Comparison of ENCODE assay signal across 8 mouse cellular contexts in genomic region chr7:109752008-109752925, GRCm38 (mm10). TPM values are rescaled to one million over a fixed set of nuclear protein-coding genes. Genes with fewer than 3 reads are reported as not detected.
A peak's percentile ranks its signal among the peaks of the same experiment; 100 is the strongest.
DNase-seq lines count a peak whose midpoint lies in the region; ATAC-seq and TF ChIP-seq lines count a peak whose summit lies in the region.

Gene Tmem9b (minus strand): TSS chr7:109752875.

- 1% methylated on average over 74 of the region's 74 CpGs for WGBS in hindbrain, postnatal 0 days

- peak within 1 kb of the TSS; percentile 92 for H3K27ac ChIP-seq in hindbrain, postnatal 0 days

- no peaks in the 10 kb centered on the region for H3K9me3 ChIP-seq in hindbrain, postnatal 0 days (ENCODE audit: low read length)
- H3K9me3 ChIP-seq in megakaryocyte, embryonic 14.5 days: peaks cover 5% of the 10 kb centered on the region; the same call in 1 of the 2 replicates

- H3K9ac ChIP-seq in hindbrain, postnatal 0 days (replicated peaks; ENCODE audit: low read length): peak within 1 kb of the TSS; percentile 97

- no peaks in the 10 kb centered on the region for H3K27me3 ChIP-seq in hindbrain, postnatal 0 days (ENCODE audit: insufficient read depth, low read length)
- H3K27me3 ChIP-seq in megakaryocyte, embryonic 14.5 days (replicated peaks): no peaks in the 10 kb centered on the region

- peaks cover 3% of the 10 kb centered on the region; the same call in 1 of the 2 replicates for H3K4me1 ChIP-seq in hindbrain, postnatal 0 days (ENCODE audit: insufficient read depth, low read length)
- H3K4me1 ChIP-seq in megakaryocyte, embryonic 14.5 days: peaks cover 49% of the 10 kb centered on the region

- peak; percentile 64 to 65 for DNase-seq in gastrocnemius, adult 8-10 months (ENCODE audit: low spot score in 2 of 2)
- DNase-seq in hindbrain, postnatal 0 days (ENCODE audit: low spot score): peak; percentile 88
- DNase-seq in left cerebral cortex, adult 9 months (ENCODE audit: low spot score in 2 of 2): peak; percentile 20 to 72
- DNase-seq in right cerebral cortex, adult 2 months (ENCODE audit: low spot score in 2 of 2): peak; percentile 77 to 90
- peak; percentile 38 for DNase-seq in urinary bladder, postnatal 10 days (ENCODE audit: low spot score)

- ATAC-seq in activated CD4-positive, CD25-positive, alpha-beta regulatory T cell, adult 4 months: peak; percentile 90
- peak; percentile 83 for ATAC-seq in common myeloid progenitor, adult 5-6 weeks (replicated peaks; ENCODE audit: low read depth, poor library complexity, severe bottlenecking)
- ATAC-seq in hindbrain, postnatal 0 days: peak; percentile 94

- H3K4me2 ChIP-seq in hindbrain, postnatal 0 days (ENCODE audit: low read depth, low read length): peak within 1 kb of the TSS; percentile 78

- peak within 1 kb of the TSS; percentile 87 for H3K4me3 ChIP-seq in hindbrain, postnatal 0 days (ENCODE audit: low read length)
- peak within 1 kb of the TSS; percentile 96 for H3K4me3 ChIP-seq in megakaryocyte, embryonic 14.5 days (replicated peaks)

- no peaks in the 10 kb centered on the region; the same call in 1 of the 2 replicates for H3K36me3 ChIP-seq in hindbrain, postnatal 0 days (ENCODE audit: insufficient read depth, low read length)
- H3K36me3 ChIP-seq in megakaryocyte, embryonic 14.5 days (replicated peaks; ENCODE audit: low read length): peaks cover 34% of the 10 kb centered on the region

- TF ChIP-seq CTCF in hindbrain, postnatal 0 days (IDR thresholded peaks at IDR 0.05; ENCODE audit: low read depth): peak; percentile 23

RNA-seq across cellular contexts. Expression of gene Tmem9b, which starts in this region (rescaled TPM):
- 100 to 1,000 TPM; 118 to 122 TPM for polyA plus RNA-seq in activated CD4-positive, CD25-positive, alpha-beta regulatory T cell, adult 4 months (2017; shearing (Covaris generic))
- total RNA-seq in common myeloid progenitor, adult 5-6 weeks (2017): 11.0 and 21.5 TPM in 2 replicates
- total RNA-seq in gastrocnemius, adult 8-10 months (2022): 10 to 100 TPM; 28.9 to 32.9 (median 31.3) TPM
- total RNA-seq in hindbrain, postnatal 0 days (2014; rRNA removed): 224 and 308 TPM in 2 replicates
- 159 and 163 TPM in 2 replicates for polyA plus RNA-seq in hindbrain, postnatal 0 days (2015; fragmentation: Nextera tagmentation; extraction: Ambion mirVana)
- 2.3 and 12.5 TPM in 2 replicates for polyA plus RNA-seq in megakaryocyte, embryonic 14.5 days (2012; ENCODE audit: insufficient read depth, low replicate concordance)

Comparison
In these comparisons a context has a peak if more than half of its experiments do, and no peak if none do; other contexts are left out.
1. Peak in every context shown above with its lines: DNase-seq, ATAC-seq, H3K4me3 ChIP-seq and H3K27ac ChIP-seq.
2. DNase-seq: peak in every context shown above with its lines; median percentile 88 in hindbrain, postnatal 0 days; 84 in right cerebral cortex, adult 2 months; 64 in gastrocnemius, adult 8-10 months; 46 in left cerebral cortex, adult 9 months; 38 in urinary bladder, postnatal 10 days.